Mouse (Mus musculus) mesoderm, embryonic 11.5 days (tissue): ENCODE data around the gene Usp8.

Experiments
- DNase-seq: peaks from one replicate; pipeline ENCODE4 v3.0.0-alpha.2; 2012; ENCODE audit warnings: low read depth, low spot score

Usp8 gene

GRCm38 (mm10) chr2:126740314-126740713 lies 33.2 kb downstream of the Usp8 start:
- no peak for DNase-seq

GRCm38 (mm10) chr2:126743389-126743788 lies 36.3 kb downstream of the Usp8 start:
- DNase-seq: no peak

- DNase-seq: no peak
These were observed 48.5 kb downstream of the Usp8 start for GRCm38 (mm10) chr2:126755664-126756063.

GRCm38 (mm10) chr2:126759351-126759750 lies 52.2 kb downstream of the Usp8 start:
- no peak for DNase-seq

GRCm38 (mm10) chr2:126765867-126766582 lies 58.9 kb downstream of the Usp8 start:
- DNase-seq: peak; percentile 21

- DNase-seq: no peak
These were observed 60.5 kb downstream of the Usp8 start for GRCm38 (mm10) chr2:126767599-126767998.

- DNase-seq: no peak
These were observed 61.1 kb downstream of the Usp8 start for GRCm38 (mm10) chr2:126768194-126768593.

- no peak for DNase-seq
These were observed 62.5 kb downstream of the Usp8 start for GRCm38 (mm10) chr2:126769431-126770181.

- no peak for DNase-seq
These were observed 65.1 kb downstream of the Usp8 start for GRCm38 (mm10) chr2:126772217-126772616.

- DNase-seq: no peak
These were observed 68.8 kb downstream of the Usp8 start for GRCm38 (mm10) chr2:126775951-126776350.

- no peak for DNase-seq
These were observed 69.3 kb downstream of the Usp8 start for GRCm38 (mm10) chr2:126776416-126776815.

- no peak for DNase-seq
These were observed 71.7 kb downstream of the Usp8 start for GRCm38 (mm10) chr2:126778806-126779205.

- no peak for DNase-seq
These were observed 73.2 kb downstream of the Usp8 start for GRCm38 (mm10) chr2:126780286-126780685.

- no peak for DNase-seq
These were observed 74.3 kb downstream of the Usp8 start for GRCm38 (mm10) chr2:126781478-126781877.

- DNase-seq: peak; percentile 10
These were observed 75.3 kb downstream of the Usp8 start for GRCm38 (mm10) chr2:126782433-126782832.

- no peak for DNase-seq
These were observed 76.2 kb downstream of the Usp8 start, which contains the start of gene Usp50 for GRCm38 (mm10) chr2:126783370-126783769. Gene Usp50 (minus strand): TSS chr2:126783470.

GRCm38 (mm10) chr2:126787721-126788342 lies 80.7 kb downstream of the Usp8 start:
- no peak for DNase-seq

GRCm38 (mm10) chr2:126792611-126793010 lies 85.5 kb downstream of the Usp8 start:
- no peak for DNase-seq

GRCm38 (mm10) chr2:126795708-126796107 lies 88.6 kb downstream of the Usp8 start:
- DNase-seq: no peak

GRCm38 (mm10) chr2:126798455-126798854 lies 91.3 kb downstream of the Usp8 start:
- DNase-seq: no peak

GRCm38 (mm10) chr2:126801980-126802379 lies 94.9 kb downstream of the Usp8 start:
- no peak for DNase-seq
